Mouse (Mus musculus) monocyte, adult 2 months (primary cell): ENCODE results near the gene Actl6b.

Source experiments
- DNase-seq, 2 experiments: peaks; one replicate each; pipeline ENCODE4 v3.0.0; 2022; ENCODE audit warnings: low spot score in 2 of 2, low read depth in 1 of 2

Gene Actl6b

DNA sequence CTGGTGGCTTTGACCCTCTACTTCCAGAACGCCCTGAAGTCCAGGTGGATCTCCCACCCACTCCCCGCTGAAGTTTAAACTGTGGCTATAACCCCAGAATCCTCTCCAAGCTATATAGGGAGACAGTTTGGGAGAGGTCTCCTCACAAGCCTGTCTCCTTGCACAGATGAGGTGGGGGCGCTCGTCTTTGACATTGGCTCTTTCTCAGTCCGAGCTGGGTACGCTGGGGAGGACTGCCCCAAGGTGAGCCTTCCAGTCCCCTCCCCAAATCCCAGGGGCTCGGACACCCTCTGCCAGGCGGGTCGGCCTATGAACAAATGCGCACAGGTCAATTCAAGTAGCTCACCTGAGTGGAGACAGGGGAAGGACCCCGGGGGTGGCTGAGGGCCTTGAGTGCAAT is 581 bp downstream of the Actl6b start:
- no peak for DNase-seq

DNA sequence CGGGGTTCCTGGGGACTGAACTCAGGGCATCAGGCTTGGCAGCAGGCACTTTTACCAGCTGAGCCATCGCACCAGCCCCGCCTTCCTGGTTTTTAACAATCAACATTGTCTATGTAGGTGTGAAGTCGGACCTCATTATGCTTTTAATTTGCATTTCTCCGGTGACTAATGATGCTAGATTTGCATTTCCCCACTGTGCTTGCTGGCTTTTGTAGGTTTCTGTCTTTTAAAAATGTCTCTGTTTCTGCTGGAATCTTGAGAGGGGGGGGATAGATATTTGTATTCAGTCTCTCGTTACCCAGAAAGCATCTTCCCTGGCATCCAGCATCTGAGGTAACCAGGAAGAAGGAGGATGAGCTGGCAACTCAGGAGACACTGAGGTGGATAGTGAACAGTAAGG is 8.2 kb downstream of the Actl6b start:
- no peak for DNase-seq

DNA sequence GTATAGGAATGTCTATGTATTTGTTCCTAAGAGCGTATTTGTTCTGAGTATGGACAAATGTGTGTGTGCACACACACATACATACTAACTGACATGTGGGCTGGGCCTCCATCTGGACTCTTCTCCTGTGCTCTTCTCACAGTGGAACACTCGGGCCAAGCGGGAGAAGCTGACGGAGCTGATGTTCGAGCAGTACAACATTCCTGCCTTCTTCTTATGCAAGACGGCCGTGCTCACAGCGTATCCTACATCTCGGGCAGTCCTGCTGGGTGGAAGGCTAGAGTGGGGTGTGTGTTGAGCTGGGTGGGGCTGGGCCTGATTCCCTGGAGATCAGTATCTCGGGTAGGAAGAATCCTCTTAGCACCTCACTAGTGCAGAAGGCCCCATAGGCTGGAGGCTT is 9.6 kb downstream of the Actl6b start:
- DNase-seq: no peak

DNA sequence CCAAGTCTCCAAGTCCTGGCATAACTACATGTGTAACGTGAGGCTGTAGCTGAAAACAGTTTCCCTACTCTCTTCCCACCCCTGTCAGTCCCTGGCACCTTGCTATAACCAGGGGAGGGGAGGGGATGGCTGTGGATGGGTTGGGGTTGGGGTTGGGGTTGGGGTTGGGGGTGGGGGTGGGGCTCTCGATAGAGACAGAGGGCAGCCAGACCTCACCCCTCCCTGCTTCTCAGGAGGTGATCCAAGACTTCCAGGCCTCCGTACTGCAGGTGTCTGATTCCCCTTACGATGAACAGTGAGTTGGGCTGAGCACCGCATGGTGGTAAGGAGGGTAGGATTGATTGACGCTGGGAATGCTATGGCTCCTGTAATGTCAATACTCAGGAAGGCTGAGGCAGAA is 12.4 kb downstream of the Actl6b start:
- DNase-seq: no peak

DNA sequence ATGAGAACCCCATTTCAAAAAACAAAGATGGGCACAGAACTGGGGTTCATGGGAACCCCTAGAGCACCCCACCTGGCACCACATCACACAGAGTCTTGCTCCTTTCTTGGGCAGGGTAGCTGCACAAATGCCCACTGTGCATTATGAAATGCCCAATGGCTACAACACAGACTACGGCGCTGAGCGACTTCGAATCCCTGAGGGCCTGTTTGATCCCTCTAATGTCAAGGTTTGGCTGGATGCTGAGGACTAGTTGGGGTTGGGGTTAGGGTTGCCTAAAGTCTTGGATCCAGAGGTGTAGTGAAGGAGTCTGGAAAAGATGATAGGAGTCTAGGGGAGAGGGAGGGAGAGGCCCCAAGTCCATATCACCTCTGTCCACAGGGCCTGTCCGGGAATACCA is 13.1 kb downstream of the Actl6b start:
- no peak for DNase-seq

DNA sequence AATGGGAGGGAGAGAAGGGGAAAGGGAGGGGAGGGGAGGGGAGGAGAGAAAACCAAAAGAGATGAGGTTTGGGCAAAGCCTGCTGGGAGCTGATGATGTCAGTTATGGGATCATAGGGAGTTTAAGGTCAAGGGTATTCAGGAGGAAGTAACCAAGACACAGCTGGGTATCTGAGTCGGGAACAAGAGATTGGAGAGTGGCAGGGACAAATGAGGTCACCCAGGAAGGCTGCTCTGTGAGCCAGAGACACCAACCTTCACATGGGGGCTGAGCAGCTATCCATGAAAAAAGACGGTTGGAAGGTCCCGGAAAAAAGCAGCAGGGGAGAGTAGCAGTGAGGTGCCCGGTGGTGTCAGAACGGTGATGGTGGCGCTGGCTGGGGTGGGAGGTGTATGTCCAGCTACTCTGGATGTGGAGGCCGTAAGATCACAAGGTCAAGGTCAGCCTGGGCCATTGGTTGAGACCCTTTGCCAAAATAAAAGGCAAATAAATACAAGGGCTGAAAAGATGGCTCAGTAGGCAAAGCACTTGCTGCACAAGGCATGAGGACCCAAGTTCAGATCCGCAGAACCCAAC is 15.0 kb downstream of the Actl6b start:
- no peak for DNase-seq

GRCm38 (mm10) chr5:137569031-137569430 is 15.7 kb downstream of the Actl6b start:
- DNase-seq: no peak

- peak in 1 of 2 experiments; percentile 21 for DNase-seq
These were observed 16.3 kb downstream of the Actl6b start, which contains the start of gene Tfr2 for GRCm38 (mm10) chr5:137569665-137570064. TSS of gene Tfr2 (plus strand) at chr5:137569840.

- DNase-seq: no peak
These were observed 16.9 kb downstream of the Actl6b start for GRCm38 (mm10) chr5:137570181-137570580.

GRCm38 (mm10) chr5:137570691-137571586 is 17.6 kb downstream of the Actl6b start:
- DNase-seq: no peak

- DNase-seq: no peak
These were observed 21.2 kb downstream of the Actl6b start for GRCm38 (mm10) chr5:137574470-137574901.

GRCm38 (mm10) chr5:137580246-137580645 is 26.9 kb downstream of the Actl6b start:
- DNase-seq: no peak

GRCm38 (mm10) chr5:137582702-137583101 is 29.4 kb downstream of the Actl6b start:
- DNase-seq: no peak

DNA sequence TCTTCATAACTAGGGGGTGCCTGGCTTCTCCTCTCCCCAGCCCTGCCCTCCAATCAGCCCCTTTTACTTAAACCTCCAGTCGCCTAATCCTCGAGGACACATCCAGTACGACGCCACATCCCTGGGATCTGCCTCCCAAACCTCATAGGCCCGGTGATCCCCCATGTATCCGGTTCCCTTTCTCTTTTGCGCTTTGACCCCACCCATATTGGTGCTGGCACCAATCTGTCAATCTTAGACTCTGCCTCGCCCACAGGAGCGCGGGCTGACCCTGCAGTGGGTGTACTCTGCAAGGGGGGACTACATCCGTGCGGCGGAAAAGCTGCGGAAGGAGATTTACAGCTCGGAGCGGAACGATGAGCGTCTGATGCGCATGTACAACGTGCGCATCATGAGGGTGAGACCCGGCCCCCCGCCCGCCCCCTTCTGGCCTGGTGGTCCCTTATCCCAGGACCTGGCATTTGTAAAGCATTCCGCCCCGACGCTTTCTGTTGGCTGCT is 30.4 kb downstream of the Actl6b start:
- DNase-seq: no peak

GRCm38 (mm10) chr5:137584976-137585375 is 31.7 kb downstream of the Actl6b start:
- peak in 1 of 2 experiments; percentile 29 for DNase-seq

GRCm38 (mm10) chr5:137590507-137590906 is 37.2 kb downstream of the Actl6b start:
- DNase-seq: no peak

DNA sequence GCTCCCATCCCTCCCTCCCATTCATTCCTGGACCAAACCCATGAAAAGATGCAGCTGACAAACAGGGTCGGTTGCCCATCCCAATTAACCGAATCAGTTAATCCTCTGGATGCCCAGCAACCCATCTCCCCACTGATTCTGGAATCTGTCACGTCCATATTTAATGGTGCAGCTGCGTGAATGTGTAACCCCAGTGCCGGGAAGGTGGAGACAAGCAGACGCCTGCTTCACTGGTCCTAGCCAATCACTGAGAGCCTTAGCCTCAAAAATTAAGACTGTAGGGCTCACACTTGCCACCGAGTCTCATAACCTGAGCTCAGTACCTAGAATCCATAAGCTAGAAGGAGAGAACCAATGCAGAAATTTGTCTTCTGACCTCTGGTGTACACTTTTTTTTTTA is 42.6 kb downstream of the Actl6b start:
- no peak for DNase-seq

- no peak for DNase-seq
These were observed 43.4 kb downstream of the Actl6b start for GRCm38 (mm10) chr5:137596601-137597261.

GRCm38 (mm10) chr5:137597625-137598024 is 44.3 kb downstream of the Actl6b start:
- no peak for DNase-seq

GRCm38 (mm10) chr5:137598100-137598826 is 44.9 kb downstream of the Actl6b start:
- no peak for DNase-seq

DNA sequence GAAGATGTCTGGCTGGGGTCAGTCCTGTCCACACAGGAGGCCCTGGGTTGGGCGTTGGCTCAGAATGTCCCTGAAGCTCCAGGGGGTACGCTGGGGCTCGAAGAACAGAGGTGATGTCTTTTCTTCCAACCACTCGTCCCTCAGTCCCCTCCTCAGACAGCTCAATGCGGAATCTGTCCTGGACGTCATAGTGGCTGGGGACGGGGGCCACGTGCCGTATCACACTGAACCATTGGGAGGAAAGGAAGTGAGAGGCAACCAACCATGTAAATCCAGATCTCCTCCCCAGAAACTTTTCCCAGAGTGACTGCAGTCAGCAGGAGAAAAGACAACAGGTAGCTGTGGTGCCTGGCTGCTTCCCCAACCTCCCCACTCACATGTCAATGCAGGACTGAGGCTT is 46.3 kb downstream of the Actl6b start:
- DNase-seq: no peak
